Mouse (Mus musculus): Measurements from ENCODE around the gene Vps53.

DNA sequence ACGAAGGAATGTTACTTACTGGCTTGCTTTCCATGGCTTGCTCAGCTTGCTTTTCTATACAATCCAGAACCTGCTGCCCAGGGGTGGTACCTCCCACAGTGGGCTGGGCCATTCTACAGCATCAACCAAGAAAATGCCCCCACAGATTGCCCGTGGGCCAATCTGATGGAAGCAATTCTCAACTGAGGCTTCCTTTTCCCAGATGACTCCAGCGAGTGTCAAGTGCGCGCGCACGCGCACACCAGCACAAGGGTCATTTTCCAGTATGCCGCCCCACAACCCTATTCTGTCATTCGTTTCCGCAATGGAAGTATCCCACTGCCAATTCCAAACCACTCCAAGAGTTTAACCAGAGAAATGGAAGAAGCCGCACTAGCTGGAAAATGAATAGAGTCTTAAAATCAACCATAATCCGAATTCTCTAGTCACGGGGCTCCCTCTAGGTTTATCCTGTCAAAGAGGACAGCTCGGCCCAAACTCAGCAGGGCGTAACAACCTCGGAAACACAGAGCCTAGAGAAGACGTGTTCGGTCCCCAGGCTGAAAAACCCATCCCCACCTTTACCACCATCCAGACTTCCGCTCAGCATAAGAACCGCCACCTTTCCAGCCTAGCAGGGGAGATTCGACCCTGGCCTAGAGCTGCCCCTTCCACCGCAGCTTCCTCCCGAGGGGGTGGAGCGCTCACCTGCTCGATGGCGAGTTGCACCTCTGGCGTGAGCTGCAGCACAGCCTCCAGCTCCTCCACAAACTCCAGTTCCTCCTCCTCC is 537 bp downstream of the Vps53 start:
- TF ChIP-seq POLR2A (IDR thresholded peaks at IDR 0.05; ENCODE audit: insufficient read depth, low read depth, low read length) (no peak), CTCF (IDR thresholded peaks at IDR 0.05; ENCODE audit: insufficient read depth, low read depth, low read length) (no peak)
